Mouse (Mus musculus): Measurements from ENCODE around the gene Snd1.

DNA sequence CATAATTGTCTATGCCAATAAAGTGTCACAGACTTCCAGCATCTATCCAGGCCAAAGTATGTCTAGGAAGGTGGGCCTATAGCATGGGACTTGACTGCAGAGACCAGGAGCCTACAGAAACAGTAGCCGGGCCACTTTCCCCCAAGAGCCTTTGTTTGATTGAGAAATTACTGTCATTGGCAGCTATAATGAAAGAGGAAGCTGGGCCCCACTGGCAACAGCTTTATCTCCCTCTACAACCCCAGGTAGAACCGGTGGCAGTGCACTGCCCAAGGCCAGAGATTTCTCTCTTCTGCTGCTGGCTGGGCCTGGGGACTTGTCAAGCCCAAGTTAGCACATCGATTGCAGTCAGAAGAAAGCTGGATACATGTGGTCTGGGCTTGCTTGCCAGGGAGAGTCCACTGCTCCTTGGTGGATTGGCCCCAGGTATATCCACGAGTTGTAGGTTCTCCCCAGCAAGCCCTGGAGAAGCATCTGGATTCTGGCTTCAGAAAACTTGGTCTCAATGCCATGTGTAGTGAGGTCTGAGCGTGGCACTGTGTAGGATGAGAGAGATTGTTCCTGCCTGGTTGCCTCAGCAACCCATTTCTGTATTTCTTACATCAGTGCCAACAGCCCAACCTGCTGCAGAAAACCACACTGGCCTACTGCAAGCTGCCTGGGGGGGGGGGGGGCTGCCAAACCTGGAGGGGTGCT is 396.9 kb downstream of the Snd1 start:
- TF ChIP-seq HCFC1 (IDR thresholded peaks at IDR 0.05; ENCODE audit: borderline replicate concordance, insufficient read depth, low read length): no peak
- no peak for TF ChIP-seq MAFK (IDR thresholded peaks at IDR 0.05; ENCODE audit: insufficient read depth, low read depth, low read length)
- no peak for TF ChIP-seq ZNF384 (IDR thresholded peaks at IDR 0.05; ENCODE audit: low read depth, low read length)
- no peak for TF ChIP-seq ZC3H11A (IDR thresholded peaks at IDR 0.05; ENCODE audit: borderline replicate concordance, low read depth, low read length)
